Comparison of ENCODE assay signal across 12 mouse cellular contexts in the genomic region with DNA sequence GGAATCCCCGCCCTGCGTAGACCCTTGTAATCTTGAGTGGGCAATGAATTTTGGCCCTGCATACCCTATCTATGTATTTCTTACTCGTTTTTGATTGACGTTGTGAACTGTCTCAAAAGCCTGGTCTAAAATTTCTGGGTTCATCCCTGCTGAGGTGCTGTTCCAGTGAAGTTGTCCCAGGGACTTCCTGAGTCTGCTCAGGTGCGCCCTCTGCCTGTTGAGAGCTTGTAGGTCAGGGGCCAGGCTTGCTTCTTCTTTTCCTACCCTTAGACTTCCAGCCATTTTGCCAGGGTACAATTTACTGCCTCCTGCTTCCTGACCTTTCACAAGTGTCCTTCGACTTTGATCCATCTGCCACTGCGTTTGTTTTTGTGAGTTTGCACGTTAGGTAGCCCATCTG. TPM values are rescaled to one million over a fixed set of nuclear protein-coding genes. Genes with fewer than 3 reads are reported as not detected.
DNase-seq lines count a peak whose midpoint lies in the region; ATAC-seq and TF ChIP-seq lines count a peak whose summit lies in the region.
"Not testable (repeated sequence)": the region's sequence is repeated elsewhere in the genome, so short reads cannot be mapped to it uniquely, and the experiment has no call there.
"Had no signal": no experiment of that assay in that cellular context is flagged by ENCODE, and none has a peak within 500 bp of the region (broad histone marks: within the 10 kb centered on the region; RNA-seq: fewer than 3 reads in every experiment).

No protein-coding gene starts in this region.

- not testable (repeated sequence) for TF ChIP-seq POLR2A in kidney, adult 2 months (IDR thresholded peaks at IDR 0.05; ENCODE audit: low read depth, low read length)

- not testable (repeated sequence) for H3K4me1 ChIP-seq in forebrain, embryonic 16.5 days (replicated peaks; ENCODE audit: control insufficient read depth, insufficient read depth, low read length); heart, embryonic 15.5 days (replicated peaks); kidney, adult 2 months (ENCODE audit: control insufficient read depth, insufficient read depth, low read length); limb, embryonic 13.5 days; midbrain, embryonic 15.5 days; stomach, postnatal 0 days (replicated peaks; ENCODE audit: control insufficient read depth, insufficient read depth)

- TF ChIP-seq CTCF in kidney, adult 2 months (conservative IDR thresholded peaks at IDR 0.05; ENCODE audit: insufficient read depth, insufficient read length, low read depth, low read length): peak; percentile 24; the same call in 1 of the 2 replicates
- peak; percentile 58 for TF ChIP-seq CTCF in stomach, postnatal 0 days (IDR thresholded peaks at IDR 0.05; ENCODE audit: low read depth)

- H3K27me3 ChIP-seq in forebrain, embryonic 16.5 days (replicated peaks; ENCODE audit: control insufficient read depth, insufficient read depth, low read length); heart, embryonic 15.5 days; kidney, adult 2 months (replicated peaks; ENCODE audit: control insufficient read depth, insufficient read depth, low read length); limb, embryonic 13.5 days; midbrain, embryonic 15.5 days (replicated peaks); stomach, postnatal 0 days (ENCODE audit: control insufficient read depth, insufficient read depth, low read length): not testable (repeated sequence)

- ATAC-seq in forebrain, embryonic 16.5 days; heart, embryonic 15.5 days (replicated peaks; ENCODE audit: insufficient number of reproducible peaks, insufficient read depth, low FRiP score, low read depth); limb, embryonic 13.5 days (ENCODE audit: low FRiP score, low read depth); midbrain, embryonic 15.5 days (replicated peaks); stomach, postnatal 0 days (ENCODE audit: low FRiP score, low TSS enrichment): not testable (repeated sequence)

- not testable (repeated sequence) for H3K9ac ChIP-seq in forebrain, embryonic 16.5 days (replicated peaks; ENCODE audit: low read depth, low read length); heart, embryonic 15.5 days; limb, embryonic 13.5 days; midbrain, embryonic 15.5 days; stomach, postnatal 0 days (ENCODE audit: low read length)

- peak overlapping the region; percentile 15; the same call in 1 of the 2 replicates for H3K4me3 ChIP-seq in forebrain, embryonic 16.5 days (replicated peaks; ENCODE audit: low read length)
- H3K4me3 ChIP-seq in heart, embryonic 15.5 days: peak overlapping the region; percentile 31; the same call in 1 of the 2 replicates
- not testable (repeated sequence) for H3K4me3 ChIP-seq in kidney, adult 2 months (ENCODE audit: insufficient read depth, low read depth, low read length); limb, embryonic 13.5 days; stomach, postnatal 0 days (ENCODE audit: low read depth, low read length)
- peak overlapping the region; percentile 45 for H3K4me3 ChIP-seq in midbrain, embryonic 15.5 days

- not testable (repeated sequence) for H3K36me3 ChIP-seq in forebrain, embryonic 16.5 days (ENCODE audit: control insufficient read depth, insufficient read depth); heart, embryonic 15.5 days; kidney, adult 2 months (ENCODE audit: control insufficient read depth, insufficient read depth, low read length); limb, embryonic 13.5 days; midbrain, embryonic 15.5 days (replicated peaks); stomach, postnatal 0 days (ENCODE audit: control insufficient read depth, insufficient read depth, low read length)

- not testable (repeated sequence) for TF ChIP-seq EP300 in stomach, postnatal 0 days (optimal IDR thresholded peaks at IDR 0.05)

- 0% methylated on average over 4 of the region's 8 CpGs for WGBS in forebrain, embryonic 16.5 days
- WGBS in heart, embryonic 15.5 days: 2% methylated on average over 6 of the region's 8 CpGs
- 9% methylated on average over 7 of the region's 8 CpGs for WGBS in kidney, adult 2 months
- WGBS in limb, embryonic 13.5 days: 1% methylated on average over 7 of the region's 8 CpGs
- 7% methylated on average over 5 of the region's 8 CpGs for WGBS in midbrain, embryonic 15.5 days
- 4% methylated on average over 3 of the region's 8 CpGs for WGBS in stomach, postnatal 0 days

- peak overlapping the region; percentile 27; the same call in 1 of the 2 replicates for H3K4me2 ChIP-seq in forebrain, embryonic 16.5 days (ENCODE audit: low read length)
- peak overlapping the region; percentile 62 for H3K4me2 ChIP-seq in heart, embryonic 15.5 days
- peak overlapping the region; percentile 62 for H3K4me2 ChIP-seq in limb, embryonic 13.5 days (replicated peaks)
- peak overlapping the region; percentile 56 for H3K4me2 ChIP-seq in midbrain, embryonic 15.5 days
- not testable (repeated sequence) for H3K4me2 ChIP-seq in stomach, postnatal 0 days (replicated peaks; ENCODE audit: low read depth)

- peak; percentile 2 for DNase-seq in 3T3-L1 (ENCODE audit: low read depth, low spot score)
- peak; percentile 3 for DNase-seq in cerebellum, adult 9-11 months
- DNase-seq in kidney, adult 2 months; stomach, postnatal 0 days (ENCODE audit: low spot score): not testable (repeated sequence)

- not testable (repeated sequence) for H3K9me3 ChIP-seq in forebrain, embryonic 16.5 days (ENCODE audit: control insufficient read depth, low read length); heart, embryonic 15.5 days (replicated peaks); limb, embryonic 13.5 days; midbrain, embryonic 15.5 days; stomach, postnatal 0 days (ENCODE audit: control insufficient read depth, low read length)

- not testable (repeated sequence) for H3K27ac ChIP-seq in forebrain, embryonic 16.5 days (ENCODE audit: low read length); heart, embryonic 15.5 days; kidney, adult 2 months (ENCODE audit: insufficient read depth, low read depth, low read length); limb, embryonic 13.5 days; midbrain, embryonic 15.5 days; stomach, postnatal 0 days (replicated peaks)

RNA-seq across cellular contexts. Expression of a gene that starts 1.0 kb away (rescaled TPM):
- polyA plus RNA-seq in forebrain, embryonic 16.5 days (2015; fragmentation: Nextera tagmentation; extraction: Ambion mirVana): not detected in 2 replicates
- not detected in 2 replicates for polyA plus RNA-seq in heart, embryonic 15.5 days (2015; fragmentation: Nextera tagmentation; extraction: Ambion mirVana)
- polyA plus RNA-seq in kidney, adult 2 months (2012; rRNA removed): not detected in 2 replicates
- polyA plus RNA-seq in limb, embryonic 13.5 days (2015; fragmentation: Nextera tagmentation; extraction: Ambion mirVana): not detected in 2 replicates
- 0.19 TPM in 1 of 2 replicates, not detected in the other for polyA plus RNA-seq in midbrain, embryonic 15.5 days (2015; fragmentation: Nextera tagmentation; extraction: Ambion mirVana)
- not detected in 2 replicates for polyA plus RNA-seq in stomach, postnatal 0 days (2015; fragmentation: Nextera tagmentation; extraction: Ambion mirVana)
- polyA plus RNA-seq: embryonic facial prominence, embryonic 15.5 days; liver, embryonic 11.5 days; Patski; urinary bladder, adult 2 months had no signal
